Mouse (Mus musculus) limb, embryonic 14.5 days (tissue): ENCODE results near the gene Tmem189. TPM values are rescaled to one million over a fixed set of nuclear protein-coding genes. Genes with fewer than 3 reads are reported as not detected.

ENCODE experiments used
- ATAC-seq: fragments of 200-750 bp; cut with Nextera tagmentation; 2 replicates; pipeline ENCODE4 v1.8.0; 2017; ENCODE audit warnings: low read depth, moderate number of reproducible peaks, moderate TSS enrichment; ENCODE audit not compliant: low FRiP score
- DNase-seq: peaks from one replicate; pipeline ENCODE4 v3.0.0-alpha.2; 2015; ENCODE audit warnings: low spot score
- H3K27ac ChIP-seq: fragments of 300-500 bp; sonication (generic); replicated peaks from 2 replicates; pipeline ENCODE4 v1.5.1; 2014; ENCODE audit warnings: low read depth, mild to moderate bottlenecking, low read length, moderate library complexity, mixed read lengths
- H3K27me3 ChIP-seq: fragments of 300-500 bp; sonication (generic); 2 replicates; pipeline ENCODE4 v1.6.1; 2014; ENCODE audit warnings: low read length, mixed read lengths; ENCODE audit not compliant: control insufficient read depth, insufficient read depth
- H3K36me3 ChIP-seq: fragments of 300-500 bp; sonication (generic); 2 replicates; pipeline ENCODE4 v1.6.1; 2014; ENCODE audit warnings: mild to moderate bottlenecking, low read length, moderate library complexity, mixed read lengths; ENCODE audit not compliant: control insufficient read depth, insufficient read depth
- H3K4me1 ChIP-seq: fragments of 300-500 bp; sonication (generic); 2 replicates; pipeline ENCODE4 v1.6.1; 2014; ENCODE audit warnings: antibody characterized with exemption, low read length, mixed read lengths; ENCODE audit not compliant: control insufficient read depth, insufficient read depth
- H3K4me2 ChIP-seq: fragments of 300-500 bp; sonication (generic); replicated peaks from 2 replicates; pipeline ENCODE4 v1.6.1; 2014; ENCODE audit warnings: low read depth, mild to moderate bottlenecking, low read length, moderate library complexity; ENCODE audit not compliant: severe bottlenecking
- H3K4me3 ChIP-seq: fragments of 300-500 bp; sonication (generic); replicated peaks from 2 replicates; pipeline ENCODE4 v1.5.1; 2014; ENCODE audit warnings: low read length
- H3K9ac ChIP-seq: fragments of 300-500 bp; sonication (generic); 2 replicates; pipeline ENCODE4 v1.6.1; 2014; ENCODE audit warnings: mild to moderate bottlenecking, low read depth, low read length, moderate library complexity; ENCODE audit not compliant: severe bottlenecking
- H3K9me3 ChIP-seq: fragments of 300-500 bp; sonication (generic); 2 replicates; pipeline ENCODE4 v1.6.1; 2016; ENCODE audit warnings: low read length; ENCODE audit not compliant: control insufficient read depth
- POLR2A ChIP-seq: fragments of 200-500 bp; IDR thresholded peaks from 2 replicates; pipeline ENCODE4 v1.8.0; 2012; ENCODE audit warnings: inconsistent platforms, mild to moderate bottlenecking, moderate library complexity, borderline replicate concordance; ENCODE audit not compliant: insufficient read depth, insufficient read length; ENCODE audit errors: extremely low read depth
- WGBS: fragments of 180-500 bp; shearing (Covaris S2); extraction: QIAGEN DNeasy Blood & Tissue Kit; methylation state at CpG from one replicate; pipeline ENCODE4 v1.1.7; 2014; 5-methylcytosine and 5-hydroxymethylcytosine counted together
- polyA plus RNA-seq, 2 experiments: library from polyadenylated mRNA; depleted of rRNA in 1 of 2; stranded (reverse) in 1 of 2; unstranded in 1 of 2; fragments of >200 nt; fragmentation: Nextera tagmentation in 1 of 2; extraction: Ambion mirVana in 1 of 2; gene quantifications; 2 replicates each; pipeline versions ENCODE4 v1.2.1 to v1.2.3; 2012 to 2014

Tmem189 gene
- polyA plus RNA-seq, 2 experiments: 39.3 to 58.9 TPM

- ATAC-seq (no peak), DNase-seq (no peak)
- no peak for TF ChIP-seq POLR2A
- no peaks in the 10 kb centered on the region for H3K4me1 ChIP-seq
- H3K9me3 ChIP-seq: no peaks in the 10 kb centered on the region
- H3K4me2 ChIP-seq: no peak overlapping the region
- no peak overlapping the region for H3K9ac ChIP-seq
- no peak overlapping the region for H3K4me3 ChIP-seq
- no peaks in the 10 kb centered on the region for H3K27me3 ChIP-seq
- peaks cover 75% of the 10 kb centered on the region for H3K36me3 ChIP-seq
- 91% methylated on average over 10 of the region's 10 CpGs for WGBS
- H3K27ac ChIP-seq: no peak overlapping the region
Measured at GRCm38 (mm10) chr2:167611287-167611686, 78.3 kb downstream of the Tmem189 start.

GRCm38 (mm10) chr2:167606745-167607123, 82.9 kb downstream of the Tmem189 start:
- WGBS: 73% methylated on average over 4 of the region's 4 CpGs
- 0 out of 2 replicates have a peak, but pooled peaks cover 2% of the 10 kb centered on the region for H3K4me1 ChIP-seq
- no peak overlapping the region for H3K9ac ChIP-seq
- H3K27ac ChIP-seq: no peak overlapping the region
- no peak overlapping the region for H3K4me2 ChIP-seq
- peaks cover 37% of the 10 kb centered on the region for H3K36me3 ChIP-seq
- H3K27me3 ChIP-seq: no peaks in the 10 kb centered on the region
- no peak for DNase-seq
- H3K4me3 ChIP-seq: no peak overlapping the region
- TF ChIP-seq POLR2A: no peak
- 0 out of 2 replicates have a peak, but pooled peaks have one; percentile 18 for ATAC-seq
- no peaks in the 10 kb centered on the region for H3K9me3 ChIP-seq

DNA sequence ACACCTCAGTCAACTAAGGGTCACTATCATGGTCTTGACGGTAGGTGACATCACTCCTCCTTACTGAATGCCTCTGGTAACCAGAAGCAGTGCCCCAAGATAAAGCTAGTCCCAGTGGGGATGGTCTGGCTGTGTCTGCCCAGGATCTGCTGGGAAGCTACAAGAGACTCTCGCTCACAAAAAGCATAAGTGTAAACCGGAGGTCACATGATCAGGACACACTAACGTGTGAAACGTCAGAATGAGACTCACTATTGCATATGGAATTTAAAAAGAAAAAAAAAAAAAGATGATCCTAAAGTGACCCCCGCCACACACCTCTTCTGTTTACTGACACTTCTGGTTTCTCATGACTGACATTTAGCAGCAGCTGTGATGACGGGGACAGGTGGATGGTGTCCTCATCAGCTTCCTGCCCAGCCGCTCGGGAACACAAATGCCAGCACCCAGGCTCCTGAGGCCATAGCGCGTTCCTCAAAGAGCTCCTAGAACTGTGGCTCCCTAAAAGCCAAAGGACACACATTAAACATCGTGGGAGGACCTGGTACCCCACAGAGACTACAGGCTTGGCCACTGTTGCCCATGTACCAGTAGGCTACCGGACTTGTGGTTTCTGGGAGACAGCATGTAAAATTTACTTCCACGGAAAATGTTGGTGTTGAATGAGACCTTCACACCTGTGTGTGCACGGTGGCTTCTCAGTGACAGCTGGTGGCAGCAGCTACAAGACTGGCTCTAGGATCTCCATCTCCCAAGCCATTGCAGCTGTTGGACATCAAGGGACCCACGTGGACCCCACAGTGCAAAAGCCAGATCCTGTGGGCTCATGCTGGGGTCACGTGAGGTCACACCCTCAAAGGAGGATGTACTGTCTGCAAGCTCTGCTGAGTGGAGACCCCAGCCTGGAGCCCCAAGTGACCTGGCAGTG, 83.5 kb downstream of the Tmem189 start:
- no peak overlapping the region for H3K27ac ChIP-seq
- H3K4me3 ChIP-seq: no peak overlapping the region
- H3K27me3 ChIP-seq: no peaks in the 10 kb centered on the region
- H3K4me1 ChIP-seq: 0 out of 2 replicates have a peak, but pooled peaks cover 2% of the 10 kb centered on the region
- TF ChIP-seq POLR2A: no peak
- DNase-seq (no peak), ATAC-seq (0 out of 2 replicates have a peak, but pooled peaks have one; percentile 7)
- 74% methylated on average over 17 of the region's 17 CpGs for WGBS
- no peak overlapping the region for H3K9ac ChIP-seq
- H3K36me3 ChIP-seq: peaks cover 31% of the 10 kb centered on the region
- no peaks in the 10 kb centered on the region for H3K9me3 ChIP-seq
- no peak overlapping the region for H3K4me2 ChIP-seq

DNA sequence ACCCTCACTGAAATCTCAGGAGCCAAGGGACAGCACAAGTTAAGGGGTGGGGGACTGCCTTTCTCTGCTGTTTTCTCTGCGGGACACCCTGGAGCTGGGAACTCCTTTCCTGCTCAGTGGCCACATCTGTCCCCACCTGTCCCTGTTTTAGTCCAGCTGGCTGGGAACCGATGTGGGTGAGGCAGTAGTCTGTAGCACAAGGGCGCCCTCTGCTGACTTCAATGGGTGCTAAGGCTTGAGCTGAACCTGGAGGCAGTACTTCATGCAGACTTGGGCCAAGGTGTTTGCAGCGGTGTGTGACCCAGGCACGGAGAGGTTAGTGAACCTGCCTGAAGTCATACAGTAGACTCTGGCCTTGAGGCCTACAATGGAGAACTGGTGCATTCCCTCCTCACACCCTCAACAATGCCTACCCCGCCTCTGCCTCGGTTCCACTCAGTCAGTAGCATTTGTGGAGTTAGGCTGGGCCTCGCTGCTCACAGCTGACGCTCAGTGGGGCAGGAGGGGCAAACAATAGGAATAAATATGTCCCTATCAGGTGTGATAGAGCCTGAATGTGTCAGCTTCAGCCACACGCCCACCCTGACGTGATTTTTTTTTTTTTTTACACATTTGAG, 84.3 kb downstream of the Tmem189 start:
- WGBS: 29% methylated on average over 11 of the region's 11 CpGs
- Histone ChIP-seq H3K4me1 (0 out of 2 replicates have a peak, but pooled peaks cover 2% of the 10 kb centered on the region), H3K36me3 (peaks cover 28% of the 10 kb centered on the region), H3K9me3 (no peaks in the 10 kb centered on the region), H3K27ac (no peak overlapping the region), H3K9ac (no peak overlapping the region), H3K4me3 (no peak overlapping the region), H3K27me3 (no peaks in the 10 kb centered on the region), H3K4me2 (no peak overlapping the region)
- DNase-seq (peak; percentile 91), ATAC-seq (peak; percentile 42; the same call in 1 of the 2 replicates)
- no peak for TF ChIP-seq POLR2A

GRCm38 (mm10) chr2:167602978-167603377, 86.6 kb downstream of the Tmem189 start:
- Histone ChIP-seq H3K4me1 (peaks cover 9% of the 10 kb centered on the region; the same call in 1 of the 2 replicates), H3K27me3 (no peaks in the 10 kb centered on the region), H3K4me3 (no peak overlapping the region), H3K36me3 (peaks cover 16% of the 10 kb centered on the region), H3K9me3 (no peaks in the 10 kb centered on the region), H3K4me2 (no peak overlapping the region), H3K9ac (no peak overlapping the region), H3K27ac (no peak overlapping the region)
- 0 out of 2 replicates have a peak, but pooled peaks have one; percentile 24 for ATAC-seq
- 40% methylated on average over 5 of the region's 5 CpGs for WGBS
- TF ChIP-seq POLR2A: no peak
- no peak for DNase-seq
